Mouse (Mus musculus) embryonic facial prominence, embryonic 10.5 days (tissue): Measurements from ENCODE around the gene Gm12216. TPM values are rescaled to one million over a fixed set of nuclear protein-coding genes. Genes with fewer than 3 reads are reported as not detected.
"Not testable (repeated sequence)": the region's sequence is repeated elsewhere in the genome, so short reads cannot be mapped to it uniquely, and the experiment has no call there.

Experiments used
- DNase-seq: peaks from one replicate; pipeline ENCODE4 v3.0.0-alpha.2; 2017; ENCODE audit warnings: low spot score
- H3K27ac ChIP-seq: fragments of 300-500 bp; sonication (generic); replicated peaks from 2 replicates; pipeline ENCODE4 v1.5.1; 2016; ENCODE audit warnings: mild to moderate bottlenecking
- H3K27me3 ChIP-seq: fragments of 300-500 bp; sonication (generic); replicated peaks from 2 replicates; pipeline ENCODE4 v1.6.1; 2016; ENCODE audit warnings: low read depth, mild to moderate bottlenecking; ENCODE audit not compliant: poor library complexity, severe bottlenecking
- H3K36me3 ChIP-seq: fragments of 300-500 bp; sonication (generic); replicated peaks from 2 replicates; pipeline ENCODE4 v1.6.1; 2016; ENCODE audit warnings: mild to moderate bottlenecking, moderate library complexity
- H3K4me1 ChIP-seq: fragments of 300-500 bp; sonication (generic); 2 replicates; pipeline ENCODE4 v1.6.1; 2016
- H3K4me3 ChIP-seq: fragments of 300-500 bp; sonication (generic); 2 replicates; pipeline ENCODE4 v1.5.1; 2016; ENCODE audit warnings: mild to moderate bottlenecking, moderate library complexity
- H3K9me3 ChIP-seq: fragments of 300-500 bp; sonication (generic); 2 replicates; pipeline ENCODE4 v1.6.1; 2016; ENCODE audit warnings: mild to moderate bottlenecking
- WGBS: fragments of 180-500 bp; shearing (Covaris S2); methylation state at CpG from one replicate; pipeline ENCODE4 v1.1.7; 2016; 5-methylcytosine and 5-hydroxymethylcytosine counted together
- polyA plus RNA-seq: library from polyadenylated mRNA; unstranded; fragments of >200 nt; fragmentation: Nextera tagmentation; extraction: Ambion mirVana; gene quantifications from 2 replicates; pipeline ENCODE4 v1.2.1, GENCODE M21; 2016

Gene Gm12216
- polyA plus RNA-seq, result not detected in 2 replicates

DNA sequence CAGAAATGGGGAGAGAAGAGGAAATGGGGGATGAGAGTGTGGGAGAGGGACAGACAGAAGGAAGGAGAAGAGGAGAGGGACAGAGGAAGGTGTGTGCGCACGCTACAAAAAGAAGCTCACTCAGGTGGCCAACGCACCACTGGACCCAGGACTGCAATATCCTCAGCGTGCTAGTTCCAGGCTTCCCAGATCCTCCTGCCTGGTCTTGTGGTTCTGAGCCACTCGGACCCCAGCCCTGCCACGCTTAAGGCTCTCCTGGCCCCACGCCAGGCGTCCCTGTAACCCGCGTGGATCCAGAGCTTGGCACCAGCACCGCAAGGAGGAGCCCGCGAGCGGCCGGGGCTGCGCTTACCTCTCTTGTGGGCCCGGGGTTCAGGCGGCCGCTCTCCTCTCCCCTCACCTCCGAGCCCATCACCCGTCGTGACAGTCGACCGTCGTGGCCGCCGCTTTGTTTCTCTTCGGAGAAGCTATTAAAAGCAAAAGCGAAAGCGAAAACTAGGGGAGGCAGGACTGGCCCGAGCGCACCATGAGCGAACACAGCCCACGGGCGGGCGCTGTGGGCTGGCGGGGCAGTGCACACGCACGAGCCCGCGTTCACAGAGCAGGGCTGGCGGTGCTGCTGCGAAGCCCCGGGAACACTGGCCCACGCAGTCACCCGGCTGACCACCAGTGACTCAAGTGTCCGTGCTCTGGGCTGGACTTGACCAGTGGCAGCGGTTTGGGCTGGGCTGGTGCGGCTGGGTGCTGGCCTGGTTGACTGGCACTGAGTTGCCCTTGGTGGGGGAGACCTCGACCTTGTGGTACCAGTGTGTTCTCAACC is at the start of gene Gm12216:
Gene Gm12216 (minus strand): TSS at position 496 of the 820 bp plus-strand sequence.
- Histone ChIP-seq H3K27me3 (peaks cover 19% of the 10 kb centered on the region), H3K27ac (peak within 1 kb of the TSS; percentile 7; the same call in 1 of the 2 replicates), H3K4me3 (peak within 1 kb of the TSS; percentile 56)
- peak; percentile 51 for DNase-seq
- not testable (repeated sequence) for H3K4me1 ChIP-seq, H3K9me3 ChIP-seq, H3K36me3 ChIP-seq
- 17% methylated on average over 43 of the region's 50 CpGs for WGBS

DNA sequence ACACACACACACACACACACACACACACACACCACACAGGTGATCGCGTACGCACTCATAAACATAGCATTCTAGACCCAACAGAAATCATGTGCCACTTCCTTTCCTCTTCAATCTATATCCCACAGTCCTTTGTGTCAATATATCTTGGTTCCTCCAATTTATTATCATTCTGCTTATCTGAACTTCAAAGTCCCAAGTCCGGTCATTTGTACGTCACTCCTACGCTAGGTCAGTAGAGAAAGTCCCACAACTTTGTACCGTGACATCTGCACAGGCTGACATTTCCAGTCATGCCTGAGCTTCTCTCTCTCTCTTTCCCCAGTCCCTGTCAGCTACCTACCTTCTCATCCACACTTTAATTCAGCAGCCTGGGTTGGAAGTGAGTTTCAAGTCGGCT is 49.6 kb upstream of the Gm12216 start:
- DNase-seq, result no peak
- no peak overlapping the region for H3K27ac ChIP-seq
- H3K4me3 ChIP-seq, result no peak overlapping the region
- no peaks in the 10 kb centered on the region for H3K36me3 ChIP-seq
- 94% methylated on average over 8 of the region's 8 CpGs for WGBS
- H3K9me3 ChIP-seq, result no peaks in the 10 kb centered on the region
- H3K27me3 ChIP-seq, result no peaks in the 10 kb centered on the region
- H3K4me1 ChIP-seq, result peaks cover 13% of the 10 kb centered on the region

DNA sequence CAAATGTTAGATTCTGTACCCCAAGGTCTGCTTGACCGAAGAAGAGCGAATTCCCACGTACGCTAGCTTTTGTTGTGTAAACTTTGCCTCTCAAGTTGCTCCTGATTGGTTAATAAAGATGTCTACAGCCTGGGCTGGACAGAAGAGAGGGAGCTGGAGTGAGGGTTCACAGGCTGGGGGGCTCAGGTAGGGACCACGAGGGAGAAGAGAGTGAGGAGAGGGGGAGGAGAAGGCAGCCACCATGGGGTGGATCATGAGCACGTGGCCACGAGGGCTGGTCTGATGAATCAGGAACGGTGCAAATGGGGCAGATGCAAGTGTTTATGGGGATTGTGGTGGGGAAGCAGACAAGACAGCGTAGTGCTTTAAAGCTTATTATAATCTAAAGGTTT is 45.5 kb upstream of the Gm12216 start:
- Histone ChIP-seq H3K27ac (peak overlapping the region; percentile 45), H3K9me3 (no peaks in the 10 kb centered on the region), H3K4me3 (no peak overlapping the region), H3K27me3 (no peaks in the 10 kb centered on the region), H3K4me1 (peaks cover 20% of the 10 kb centered on the region), H3K36me3 (no peaks in the 10 kb centered on the region)
- DNase-seq, result no peak
- 79% methylated on average over 9 of the region's 9 CpGs for WGBS

DNA sequence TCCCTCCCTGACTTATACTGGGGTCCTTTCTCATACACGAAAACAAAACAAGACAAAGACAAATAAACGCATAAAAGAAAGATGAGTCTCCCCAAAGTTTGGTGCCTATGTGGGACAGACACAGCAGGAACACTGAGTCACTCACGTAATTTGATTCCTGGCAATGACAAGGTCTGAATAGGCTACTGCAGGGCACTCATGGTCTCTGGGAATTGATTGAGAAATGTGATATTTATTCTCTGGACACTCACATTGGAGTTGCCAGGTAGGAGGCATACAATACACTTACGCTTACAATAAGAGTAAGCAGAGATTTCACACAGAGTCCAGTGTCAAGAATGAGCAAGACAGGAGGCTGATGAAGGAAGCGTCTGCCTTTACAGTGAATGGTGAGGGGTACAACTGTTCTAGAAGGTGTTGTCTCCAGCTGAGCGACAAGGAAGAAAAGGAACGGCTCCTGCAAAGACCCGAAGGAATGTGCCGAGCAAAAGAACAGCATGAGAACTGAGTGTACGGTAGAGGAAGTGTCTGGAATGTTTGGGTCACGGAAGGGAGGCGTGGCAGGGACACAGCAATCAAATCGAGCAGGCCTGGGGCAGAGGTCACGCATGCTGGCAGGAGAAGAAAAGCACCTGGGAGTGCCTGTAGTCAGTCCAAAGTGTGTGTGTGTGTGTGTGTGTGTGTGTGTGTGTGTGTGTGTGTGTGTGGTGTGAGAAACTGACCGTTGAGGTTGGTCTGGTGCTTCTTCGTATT is 44.9 kb upstream of the Gm12216 start:
- 42% methylated on average over 16 of the region's 16 CpGs for WGBS
- Histone ChIP-seq H3K27me3 (no peaks in the 10 kb centered on the region), H3K36me3 (no peaks in the 10 kb centered on the region), H3K9me3 (no peaks in the 10 kb centered on the region), H3K4me1 (peaks cover 20% of the 10 kb centered on the region), H3K4me3 (no peak overlapping the region), H3K27ac (peak overlapping the region; percentile 45)
- peak; percentile 77 for DNase-seq

DNA sequence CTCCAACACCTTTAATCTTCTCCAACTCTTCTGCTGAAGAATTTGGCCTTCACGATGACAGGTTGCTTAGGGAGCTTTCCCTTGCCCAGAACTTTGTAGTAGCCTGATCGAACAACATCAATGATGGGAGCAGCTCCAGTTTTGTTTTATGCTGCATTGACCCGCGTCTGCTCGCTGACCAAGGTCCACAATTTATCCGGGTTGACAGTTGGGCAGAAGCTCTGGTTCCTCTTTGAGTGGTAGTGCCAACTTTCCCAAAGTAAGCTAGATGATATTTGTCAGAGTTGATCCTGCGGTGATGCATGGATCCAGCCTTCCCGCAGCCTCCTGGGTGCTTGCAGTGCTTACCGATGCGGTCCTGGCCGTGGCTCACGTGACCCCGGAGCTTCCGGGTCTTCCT is 43.7 kb upstream of the Gm12216 start:
- Histone ChIP-seq H3K9me3 (no peaks in the 10 kb centered on the region), H3K27ac (no peak overlapping the region), H3K4me1 (peaks cover 20% of the 10 kb centered on the region), H3K27me3 (no peaks in the 10 kb centered on the region), H3K4me3 (no peak overlapping the region), H3K36me3 (no peaks in the 10 kb centered on the region)
- 92% methylated on average over 14 of the region's 14 CpGs for WGBS
- DNase-seq, result no peak

DNA sequence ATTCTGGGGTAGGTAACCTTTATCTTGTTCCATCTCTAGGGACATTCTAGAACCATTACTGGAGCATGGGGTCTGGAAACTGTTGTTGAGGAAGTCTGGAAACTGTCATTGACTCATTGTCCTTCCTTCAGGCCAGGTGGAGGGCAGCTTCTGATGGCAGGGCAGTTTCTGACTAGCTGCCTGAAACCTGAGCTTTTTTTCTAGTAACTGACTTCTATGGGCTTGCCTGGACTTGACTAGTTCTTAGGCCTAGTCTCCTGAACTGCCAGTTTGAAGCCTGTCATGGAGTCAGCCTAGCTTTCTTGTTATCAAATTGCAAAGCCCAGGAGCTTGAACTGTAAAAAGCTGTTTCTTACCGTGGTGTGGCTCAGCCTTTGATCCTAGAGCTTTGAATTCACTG is 41.9 kb upstream of the Gm12216 start:
- WGBS, result 56% methylated on average over 1 of the region's 1 CpGs
- H3K27ac ChIP-seq, result no peak overlapping the region
- no peaks in the 10 kb centered on the region for H3K36me3 ChIP-seq
- no peaks in the 10 kb centered on the region for H3K9me3 ChIP-seq
- no peak for DNase-seq
- no peak overlapping the region for H3K4me3 ChIP-seq
- peaks cover 20% of the 10 kb centered on the region for H3K4me1 ChIP-seq
- no peaks in the 10 kb centered on the region for H3K27me3 ChIP-seq

DNA sequence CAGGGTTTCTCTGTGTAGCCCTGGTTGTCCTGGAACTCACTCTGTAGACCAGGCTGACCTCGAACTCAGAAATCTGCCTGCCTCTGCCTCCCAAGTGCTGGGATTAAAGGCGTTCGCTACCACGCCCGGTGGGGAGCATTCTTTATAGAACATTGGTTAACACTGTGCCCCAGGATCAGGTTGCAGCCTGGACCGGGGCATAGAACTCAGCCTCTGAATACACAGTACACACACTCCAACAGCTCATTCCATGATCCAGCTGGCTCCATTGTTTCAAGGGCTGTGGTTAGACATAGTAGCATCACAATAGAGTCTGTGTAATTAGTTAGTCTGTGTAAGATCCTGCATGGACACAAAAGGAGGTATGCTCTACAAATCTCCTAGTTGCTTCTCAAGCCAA is 40.9 kb upstream of the Gm12216 start:
- H3K27me3 ChIP-seq, result no peaks in the 10 kb centered on the region
- DNase-seq, result no peak
- no peaks in the 10 kb centered on the region for H3K9me3 ChIP-seq
- no peak overlapping the region for H3K4me3 ChIP-seq
- 90% methylated on average over 6 of the region's 6 CpGs for WGBS
- H3K36me3 ChIP-seq, result no peaks in the 10 kb centered on the region
- peaks cover 20% of the 10 kb centered on the region for H3K4me1 ChIP-seq
- no peak overlapping the region for H3K27ac ChIP-seq

DNA sequence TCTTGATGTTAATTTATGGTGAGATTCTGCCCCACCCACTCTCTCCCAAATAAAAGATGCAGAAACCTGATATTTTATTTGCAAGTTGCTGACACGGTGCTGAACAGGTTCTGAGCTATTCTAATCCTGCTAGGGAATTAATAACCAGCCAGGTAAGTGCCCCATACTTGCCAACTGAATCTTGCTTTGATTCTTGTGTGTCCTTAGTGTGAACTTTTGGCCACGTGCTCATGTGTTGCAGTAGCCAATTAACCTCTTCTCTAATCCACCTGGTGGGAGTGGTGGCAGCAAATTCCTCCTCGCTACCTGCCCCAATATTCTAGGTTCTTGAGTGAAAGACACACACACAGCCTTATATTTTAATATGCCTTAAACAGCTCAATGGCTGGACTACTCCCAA is 39.9 kb upstream of the Gm12216 start:
- H3K27me3 ChIP-seq, result no peaks in the 10 kb centered on the region
- no peak overlapping the region for H3K27ac ChIP-seq
- 70% methylated on average over 3 of the region's 3 CpGs for WGBS
- H3K4me3 ChIP-seq, result no peak overlapping the region
- H3K4me1 ChIP-seq, result peaks cover 11% of the 10 kb centered on the region
- H3K36me3 ChIP-seq, result no peaks in the 10 kb centered on the region
- no peak for DNase-seq
- H3K9me3 ChIP-seq, result no peaks in the 10 kb centered on the region

DNA sequence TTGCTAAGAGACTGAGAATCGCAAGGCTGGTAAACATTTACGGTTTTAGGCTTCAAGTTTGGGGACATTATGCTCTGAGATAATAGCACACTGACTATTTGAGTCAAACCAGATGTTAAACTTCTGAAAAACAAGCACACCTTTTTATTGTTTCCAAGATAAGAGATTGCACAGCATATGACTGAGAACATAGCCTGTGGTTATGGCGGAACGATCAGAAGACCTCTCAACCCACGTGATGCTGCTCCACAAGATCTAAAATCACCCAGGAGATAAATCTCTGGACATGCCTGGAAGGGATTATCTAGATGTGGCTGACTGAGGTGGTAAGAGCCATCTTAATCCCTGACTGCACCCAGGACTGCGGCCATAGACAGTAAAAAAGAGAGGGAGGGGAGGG is 37.9 kb upstream of the Gm12216 start:
- WGBS, result 85% methylated on average over 6 of the region's 6 CpGs
- Histone ChIP-seq H3K36me3 (no peaks in the 10 kb centered on the region), H3K27me3 (no peaks in the 10 kb centered on the region), H3K27ac (no peak overlapping the region), H3K4me1 (no peaks in the 10 kb centered on the region), H3K9me3 (no peaks in the 10 kb centered on the region), H3K4me3 (no peak overlapping the region)
- no peak for DNase-seq

DNA sequence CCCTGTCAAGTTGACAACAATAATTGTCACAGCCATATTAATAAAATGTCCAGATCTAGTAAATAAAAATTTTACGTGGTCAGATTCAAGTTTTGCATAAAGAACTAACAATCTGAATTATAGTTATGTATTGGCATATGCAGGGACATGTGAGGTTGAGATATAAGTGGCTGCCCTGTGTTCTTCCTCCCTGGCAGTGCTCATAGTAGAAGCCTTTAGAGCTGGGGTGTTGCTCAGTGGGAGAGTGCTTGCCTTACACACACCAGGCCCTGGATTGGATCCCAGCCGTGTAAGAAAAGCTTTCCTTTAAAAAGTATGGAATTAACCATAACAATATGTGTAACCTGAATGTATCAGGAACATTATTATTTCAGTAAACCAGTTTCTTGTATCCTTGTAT is 34.4 kb upstream of the Gm12216 start:
- no peaks in the 10 kb centered on the region for H3K36me3 ChIP-seq
- 70% methylated on average over 2 of the region's 2 CpGs for WGBS
- H3K9me3 ChIP-seq, result no peaks in the 10 kb centered on the region
- H3K4me1 ChIP-seq, result peaks cover 27% of the 10 kb centered on the region
- H3K4me3 ChIP-seq, result no peak overlapping the region
- H3K27ac ChIP-seq, result no peak overlapping the region
- no peak for DNase-seq
- H3K27me3 ChIP-seq, result peaks cover 8% of the 10 kb centered on the region; the same call in 1 of the 2 replicates

DNA sequence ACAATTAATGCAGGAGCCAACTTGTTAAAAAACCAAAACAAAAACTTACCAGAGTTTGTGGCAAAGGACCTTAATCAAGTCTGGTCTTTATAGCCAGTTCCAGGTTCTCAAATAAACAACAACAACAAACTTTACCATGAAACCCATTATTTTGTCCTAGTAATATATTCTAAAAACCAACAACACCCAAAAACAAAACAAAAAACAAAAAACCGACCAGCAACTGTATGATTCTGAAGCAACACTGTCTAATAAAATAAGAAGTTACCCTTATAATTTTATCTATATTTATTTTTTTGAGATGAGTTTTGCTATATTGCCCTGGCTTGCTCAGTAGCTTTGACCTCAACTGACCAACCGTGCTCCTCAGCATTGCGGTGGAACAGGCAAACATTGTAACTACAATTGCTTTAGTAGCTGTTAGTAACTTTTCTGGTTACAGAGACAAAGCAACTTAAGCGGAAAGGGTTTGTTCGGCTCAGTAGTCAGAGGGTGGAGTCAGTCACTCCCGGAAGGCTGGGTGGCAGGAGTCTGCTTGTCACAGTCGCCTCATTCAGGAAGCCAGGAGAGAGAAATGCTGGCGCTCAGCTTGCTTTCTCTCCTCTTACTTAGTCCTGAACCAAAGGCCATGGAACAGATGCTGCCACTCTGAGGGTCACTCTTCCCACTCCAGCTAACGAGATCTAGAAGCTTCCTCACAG is 33.8 kb upstream of the Gm12216 start:
- no peak for DNase-seq
- Histone ChIP-seq H3K9me3 (no peaks in the 10 kb centered on the region), H3K27ac (no peak overlapping the region), H3K36me3 (no peaks in the 10 kb centered on the region), H3K27me3 (peaks cover 8% of the 10 kb centered on the region; the same call in 1 of the 2 replicates), H3K4me3 (no peak overlapping the region), H3K4me1 (peaks cover 33% of the 10 kb centered on the region)
- 51% methylated on average over 9 of the region's 9 CpGs for WGBS
